Mouse (Mus musculus): ENCODE results near the gene Rnf144a. TPM values are rescaled to one million over a fixed set of nuclear protein-coding genes. Genes with fewer than 3 reads are reported as not detected.

Gene Rnf144a
- polyA plus RNA-seq, 1 experiment from 2014 or later = 49.5 TPM

DNA sequence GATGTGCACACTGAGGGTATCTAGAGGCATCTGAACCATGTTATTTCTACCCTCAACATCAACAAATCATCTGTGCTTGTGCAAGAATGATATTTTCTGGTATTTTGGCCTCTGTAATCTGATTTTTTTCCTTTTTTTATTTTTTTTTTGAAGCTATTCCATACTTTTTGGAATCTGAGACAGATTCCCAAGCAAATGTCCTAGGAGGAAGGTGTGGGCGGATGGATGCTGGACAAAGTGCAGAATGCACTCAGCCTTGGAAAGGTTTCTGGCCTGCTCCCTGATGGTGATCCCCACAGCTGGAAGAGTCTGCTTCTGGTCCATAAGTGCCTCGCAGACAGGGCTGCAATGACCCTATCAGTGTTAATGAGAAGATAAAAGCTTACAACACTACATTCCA is 28.9 kb downstream of the Rnf144a start:
- H3K9ac ChIP-seq (ENCODE audit: low read length) = no peak overlapping the region
- ATAC-seq (ENCODE audit: low read depth) = peak; percentile 66
- H3K4me1 ChIP-seq (replicated peaks; ENCODE audit: control insufficient read depth, insufficient read depth, low read length) = peaks cover 19% of the 10 kb centered on the region
- no peaks in the 10 kb centered on the region for H3K27me3 ChIP-seq (ENCODE audit: control insufficient read depth, insufficient read depth, low read depth, low read length)
- no peak overlapping the region for H3K4me2 ChIP-seq (ENCODE audit: low read depth, low read length)
- no peak overlapping the region for H3K4me3 ChIP-seq (ENCODE audit: low read length)
- 49% methylated on average over 2 of the region's 2 CpGs for WGBS
- no peaks in the 10 kb centered on the region for H3K9me3 ChIP-seq (ENCODE audit: control insufficient read depth, low read length)
- H3K27ac ChIP-seq (ENCODE audit: low read length) = peak overlapping the region; percentile 60
- H3K36me3 ChIP-seq (ENCODE audit: control insufficient read depth, insufficient read depth, low read length) = peaks cover 17% of the 10 kb centered on the region

DNA sequence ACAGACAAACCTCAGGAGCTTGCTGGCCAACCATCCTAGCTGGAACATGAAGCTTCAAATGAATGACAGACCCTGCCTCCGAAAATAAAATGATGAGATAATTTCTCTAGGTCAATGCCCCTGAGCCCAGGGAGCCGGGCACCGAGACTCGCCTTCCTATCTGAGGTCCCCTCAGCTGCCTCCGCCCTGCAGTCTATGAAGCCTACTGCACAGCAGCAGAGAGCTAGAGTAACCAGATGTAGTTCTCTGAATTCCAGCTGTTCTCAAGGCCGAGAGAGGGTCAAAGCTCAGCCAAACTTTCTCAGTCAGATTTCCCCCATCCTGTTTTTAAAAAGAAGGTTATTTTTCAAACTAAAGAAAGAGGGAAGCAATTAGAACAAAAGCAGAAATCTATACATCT is 29.3 kb downstream of the Rnf144a start:
- Histone ChIP-seq H3K4me1 (replicated peaks; ENCODE audit: control insufficient read depth, insufficient read depth, low read length) (peaks cover 19% of the 10 kb centered on the region), H3K36me3 (ENCODE audit: control insufficient read depth, insufficient read depth, low read length) (peaks cover 17% of the 10 kb centered on the region), H3K9me3 (ENCODE audit: control insufficient read depth, low read length) (no peaks in the 10 kb centered on the region), H3K27me3 (ENCODE audit: control insufficient read depth, insufficient read depth, low read depth, low read length) (no peaks in the 10 kb centered on the region), H3K4me3 (ENCODE audit: low read length) (no peak overlapping the region), H3K9ac (ENCODE audit: low read length) (no peak overlapping the region), H3K27ac (ENCODE audit: low read length) (peak overlapping the region; percentile 0), H3K4me2 (ENCODE audit: low read depth, low read length) (no peak overlapping the region)
- no peak for ATAC-seq (ENCODE audit: low read depth)
- WGBS = 59% methylated on average over 6 of the region's 6 CpGs

- H3K36me3 ChIP-seq (ENCODE audit: control insufficient read depth, insufficient read depth, low read length) = peaks cover 2% of the 10 kb centered on the region; the same call in 1 of the 2 replicates
- no peak overlapping the region for H3K4me2 ChIP-seq (ENCODE audit: low read depth, low read length)
- ATAC-seq (ENCODE audit: low read depth) = peak; percentile 67
- H3K4me3 ChIP-seq (ENCODE audit: low read length) = no peak overlapping the region
- H3K27me3 ChIP-seq (ENCODE audit: control insufficient read depth, insufficient read depth, low read depth, low read length) = no peaks in the 10 kb centered on the region
- peaks cover 21% of the 10 kb centered on the region for H3K4me1 ChIP-seq (replicated peaks; ENCODE audit: control insufficient read depth, insufficient read depth, low read length)
- no peak overlapping the region for H3K9ac ChIP-seq (ENCODE audit: low read length)
- peak overlapping the region; percentile 50 for H3K27ac ChIP-seq (ENCODE audit: low read length)
- WGBS = 41% methylated on average over 8 of the region's 8 CpGs
- H3K9me3 ChIP-seq (ENCODE audit: control insufficient read depth, low read length) = no peaks in the 10 kb centered on the region
Measured at GRCm38 (mm10) chr12:26381730-26382129, 33.3 kb downstream of the Rnf144a start.

DNA sequence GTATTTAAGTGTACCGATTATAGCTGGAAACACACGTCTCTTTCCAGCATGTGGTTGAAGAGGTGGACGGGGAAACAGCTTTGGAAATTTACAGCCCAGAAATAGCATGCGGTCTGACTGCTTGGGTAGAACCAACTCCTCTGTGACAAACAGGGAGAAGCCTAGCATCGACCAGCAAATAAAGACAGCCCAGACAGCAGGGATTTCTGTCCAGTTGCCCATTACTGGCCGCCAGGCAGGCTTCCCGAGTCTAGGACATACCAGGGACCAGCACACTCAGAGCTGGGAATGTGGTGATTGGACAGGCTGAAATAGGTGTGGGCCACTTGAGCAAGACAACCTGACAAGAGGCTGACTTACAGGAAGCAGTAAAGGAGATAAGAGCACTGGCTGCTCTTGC is 35.3 kb downstream of the Rnf144a start:
- Histone ChIP-seq H3K4me2 (ENCODE audit: low read depth, low read length) (no peak overlapping the region), H3K27ac (ENCODE audit: low read length) (no peak overlapping the region), H3K36me3 (ENCODE audit: control insufficient read depth, insufficient read depth, low read length) (peaks cover 2% of the 10 kb centered on the region; the same call in 1 of the 2 replicates), H3K9ac (ENCODE audit: low read length) (no peak overlapping the region), H3K9me3 (ENCODE audit: control insufficient read depth, low read length) (no peaks in the 10 kb centered on the region), H3K4me3 (ENCODE audit: low read length) (no peak overlapping the region), H3K4me1 (replicated peaks; ENCODE audit: control insufficient read depth, insufficient read depth, low read length) (peaks cover 25% of the 10 kb centered on the region), H3K27me3 (ENCODE audit: control insufficient read depth, insufficient read depth, low read depth, low read length) (no peaks in the 10 kb centered on the region)
- 62% methylated on average over 7 of the region's 7 CpGs for WGBS
- ATAC-seq (ENCODE audit: low read depth) = no peak

DNA sequence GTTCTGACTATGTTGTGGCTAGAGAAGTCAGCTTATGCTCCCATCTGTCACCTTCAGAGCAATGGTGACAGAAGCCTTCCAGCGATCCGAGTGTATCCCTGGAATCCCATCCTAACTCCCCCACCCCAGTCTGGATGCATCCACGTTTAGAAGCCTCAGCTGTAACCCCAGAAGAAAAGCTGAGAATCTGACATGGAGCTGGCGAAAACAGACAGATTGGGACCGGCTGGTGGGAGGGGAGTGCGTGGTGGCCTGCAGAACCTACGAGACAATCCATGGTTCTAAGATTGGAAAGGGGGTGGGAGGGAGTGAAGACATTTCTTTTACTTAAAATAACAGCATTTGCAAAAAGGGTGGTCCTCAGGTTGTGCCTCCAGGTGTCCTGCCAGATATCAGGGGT is 37.4 kb downstream of the Rnf144a start:
- Histone ChIP-seq H3K9ac (ENCODE audit: low read length) (no peak overlapping the region), H3K27me3 (ENCODE audit: control insufficient read depth, insufficient read depth, low read depth, low read length) (no peaks in the 10 kb centered on the region), H3K36me3 (ENCODE audit: control insufficient read depth, insufficient read depth, low read length) (no peaks in the 10 kb centered on the region; the same call in 1 of the 2 replicates), H3K4me2 (ENCODE audit: low read depth, low read length) (no peak overlapping the region), H3K4me3 (ENCODE audit: low read length) (no peak overlapping the region), H3K9me3 (ENCODE audit: control insufficient read depth, low read length) (no peaks in the 10 kb centered on the region), H3K4me1 (replicated peaks; ENCODE audit: control insufficient read depth, insufficient read depth, low read length) (peaks cover 25% of the 10 kb centered on the region), H3K27ac (ENCODE audit: low read length) (peak overlapping the region; percentile 15; the same call in 1 of the 2 replicates)
- peak; percentile 4; the same call in 1 of the 2 replicates for ATAC-seq (ENCODE audit: low read depth)
- WGBS = 66% methylated on average over 7 of the region's 7 CpGs

DNA sequence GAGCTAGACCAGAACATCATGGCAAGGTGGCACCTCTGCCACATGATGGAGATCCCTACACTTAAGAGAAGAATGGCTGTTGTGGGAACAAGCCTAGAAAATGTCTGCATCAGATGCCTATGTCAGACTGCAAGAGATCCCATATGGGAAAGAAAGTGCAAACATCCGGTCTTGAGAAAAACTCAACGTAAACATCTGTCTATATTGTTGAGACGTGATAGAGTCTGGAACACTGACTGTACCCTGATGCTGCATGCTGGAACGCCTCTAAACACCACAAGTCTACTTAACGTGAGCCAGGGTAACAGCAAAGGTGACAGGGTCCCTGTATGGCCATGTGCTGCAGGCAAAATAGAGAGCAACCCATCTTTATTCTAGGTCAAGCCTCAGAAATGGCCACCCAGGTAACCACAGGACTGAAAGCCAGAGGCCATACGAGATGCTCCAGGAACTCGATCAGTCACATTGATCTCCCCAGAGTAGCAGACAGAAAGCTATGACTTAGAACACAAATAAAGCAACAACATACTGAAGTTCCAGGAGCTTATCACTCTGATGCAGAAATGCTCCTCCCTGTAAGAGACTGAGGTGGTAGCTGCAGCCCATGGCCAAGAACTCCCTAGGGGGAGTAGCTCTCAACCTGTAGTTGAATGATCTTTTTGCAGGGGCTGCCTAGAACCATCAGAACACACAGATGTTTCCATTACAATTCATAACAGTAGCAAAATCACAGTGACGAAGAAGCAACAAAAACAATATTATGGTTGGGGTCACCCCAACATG is 38.3 kb downstream of the Rnf144a start:
- Histone ChIP-seq H3K36me3 (ENCODE audit: control insufficient read depth, insufficient read depth, low read length) (no peaks in the 10 kb centered on the region; the same call in 1 of the 2 replicates), H3K4me3 (ENCODE audit: low read length) (no peak overlapping the region), H3K9ac (ENCODE audit: low read length) (no peak overlapping the region), H3K4me2 (ENCODE audit: low read depth, low read length) (no peak overlapping the region), H3K27ac (ENCODE audit: low read length) (0 out of 2 replicates have a peak overlapping the region, but pooled peaks have one; percentile 12), H3K9me3 (ENCODE audit: control insufficient read depth, low read length) (no peaks in the 10 kb centered on the region), H3K4me1 (replicated peaks; ENCODE audit: control insufficient read depth, insufficient read depth, low read length) (peaks cover 25% of the 10 kb centered on the region), H3K27me3 (ENCODE audit: control insufficient read depth, insufficient read depth, low read depth, low read length) (no peaks in the 10 kb centered on the region)
- WGBS = 62% methylated on average over 8 of the region's 8 CpGs
- peak; percentile 51; the same call in 1 of the 2 replicates for ATAC-seq (ENCODE audit: low read depth)

DNA sequence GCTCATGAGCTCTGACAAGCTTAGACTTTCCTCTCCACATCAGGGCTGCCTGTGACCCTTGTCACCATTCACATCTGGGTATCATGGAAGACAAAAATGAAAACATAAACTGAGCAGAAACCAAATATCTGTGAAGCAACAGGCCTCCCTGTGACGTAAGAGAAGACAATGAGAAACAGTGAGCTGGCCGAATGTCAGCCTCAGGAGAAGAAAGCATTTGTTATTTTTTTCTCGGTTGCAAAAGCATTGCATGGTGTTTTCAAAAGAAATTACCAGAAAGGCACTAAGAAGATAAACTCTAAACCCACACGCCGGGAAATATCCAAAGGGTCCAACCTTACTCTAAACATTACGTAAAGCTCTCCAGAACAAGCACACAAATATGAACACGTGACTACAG is 41.3 kb downstream of the Rnf144a start:
- Histone ChIP-seq H3K9me3 (ENCODE audit: control insufficient read depth, low read length) (no peaks in the 10 kb centered on the region), H3K27ac (ENCODE audit: low read length) (no peak overlapping the region), H3K36me3 (ENCODE audit: control insufficient read depth, insufficient read depth, low read length) (no peaks in the 10 kb centered on the region; the same call in 1 of the 2 replicates), H3K4me3 (ENCODE audit: low read length) (no peak overlapping the region), H3K27me3 (ENCODE audit: control insufficient read depth, insufficient read depth, low read depth, low read length) (no peaks in the 10 kb centered on the region), H3K9ac (ENCODE audit: low read length) (no peak overlapping the region), H3K4me2 (ENCODE audit: low read depth, low read length) (no peak overlapping the region), H3K4me1 (replicated peaks; ENCODE audit: control insufficient read depth, insufficient read depth, low read length) (peaks cover 14% of the 10 kb centered on the region)
- no peak for ATAC-seq (ENCODE audit: low read depth)
- 66% methylated on average over 7 of the region's 7 CpGs for WGBS

DNA sequence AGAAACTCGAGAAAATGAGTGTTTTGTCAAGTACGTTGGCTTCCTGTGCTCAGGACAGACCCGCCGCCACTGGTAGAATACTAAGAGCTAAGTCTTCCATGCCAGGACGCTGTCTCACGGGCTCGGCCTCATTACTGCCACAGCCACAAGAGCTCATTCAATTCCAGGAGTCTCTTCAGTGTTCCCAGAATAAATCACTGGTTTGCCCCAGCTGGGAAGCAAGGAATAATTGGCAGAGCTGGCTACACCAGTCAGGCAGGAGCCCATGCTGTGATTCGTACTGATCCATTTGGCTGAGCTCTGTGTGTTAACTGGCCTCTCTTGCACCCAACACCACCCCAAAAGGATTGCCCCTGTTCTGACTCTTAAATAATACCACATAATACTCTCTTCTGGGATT is 45.0 kb downstream of the Rnf144a start:
- no peak overlapping the region for H3K4me2 ChIP-seq (ENCODE audit: low read depth, low read length)
- 82% methylated on average over 8 of the region's 8 CpGs for WGBS
- H3K9ac ChIP-seq (ENCODE audit: low read length) = no peak overlapping the region
- H3K4me1 ChIP-seq (replicated peaks; ENCODE audit: control insufficient read depth, insufficient read depth, low read length) = peaks cover 20% of the 10 kb centered on the region
- no peak overlapping the region for H3K27ac ChIP-seq (ENCODE audit: low read length)
- no peak overlapping the region for H3K4me3 ChIP-seq (ENCODE audit: low read length)
- no peaks in the 10 kb centered on the region for H3K27me3 ChIP-seq (ENCODE audit: control insufficient read depth, insufficient read depth, low read depth, low read length)
- no peaks in the 10 kb centered on the region; the same call in 1 of the 2 replicates for H3K36me3 ChIP-seq (ENCODE audit: control insufficient read depth, insufficient read depth, low read length)
- no peaks in the 10 kb centered on the region for H3K9me3 ChIP-seq (ENCODE audit: control insufficient read depth, low read length)
- ATAC-seq (ENCODE audit: low read depth) = no peak

GRCm38 (mm10) chr12:26367361-26367760 is 47.7 kb downstream of the Rnf144a start:
- no peaks in the 10 kb centered on the region for H3K9me3 ChIP-seq (ENCODE audit: control insufficient read depth, low read length)
- 66% methylated on average over 2 of the region's 2 CpGs for WGBS
- H3K27ac ChIP-seq (ENCODE audit: low read length) = peak overlapping the region; percentile 19

More at GRCm38 (mm10) chr12:26367361-26367760, 47.7 kb downstream of the Rnf144a start:
- no peak overlapping the region for H3K4me3 ChIP-seq (ENCODE audit: low read length)
- peak; percentile 43 for ATAC-seq (ENCODE audit: low read depth)
- H3K4me2 ChIP-seq (ENCODE audit: low read depth, low read length) = no peak overlapping the region
- no peaks in the 10 kb centered on the region for H3K27me3 ChIP-seq (ENCODE audit: control insufficient read depth, insufficient read depth, low read depth, low read length)
- H3K36me3 ChIP-seq (ENCODE audit: control insufficient read depth, insufficient read depth, low read length) = no peaks in the 10 kb centered on the region
- no peak overlapping the region for H3K9ac ChIP-seq (ENCODE audit: low read length)
- peaks cover 31% of the 10 kb centered on the region for H3K4me1 ChIP-seq (replicated peaks; ENCODE audit: control insufficient read depth, insufficient read depth, low read length)
